Mouse (Mus musculus): ENCODE measurements around the gene Wdr77. TPM values are rescaled to one million over a fixed set of nuclear protein-coding genes. Genes with fewer than 3 reads are reported as not detected.

Gene Wdr77
- polyA plus RNA-seq, 1 experiment from 2014 or later, result 122 TPM

DNA sequence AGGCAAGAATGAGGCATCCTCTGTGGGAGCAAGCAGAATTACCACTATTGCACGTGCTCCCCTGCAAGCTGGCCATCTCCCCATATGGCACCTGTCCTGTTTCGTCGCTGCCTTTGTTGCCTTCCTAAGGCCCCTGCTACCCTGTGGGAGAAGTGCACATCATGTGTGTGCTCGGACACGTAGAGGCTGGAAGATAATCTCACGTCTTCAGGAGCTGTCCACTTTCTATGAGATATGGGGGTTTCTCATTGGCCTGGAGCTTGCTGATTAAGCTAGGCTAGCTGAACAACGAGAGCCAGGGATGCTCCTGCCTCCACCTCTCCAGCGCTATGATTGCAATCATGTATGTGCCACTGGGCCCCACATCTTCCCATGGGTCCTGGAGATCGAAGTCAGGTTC is 34.6 kb upstream of the Wdr77 start:
- Histone ChIP-seq H3K9ac (no peak overlapping the region), H3K36me3 (no peaks in the 10 kb centered on the region), H3K27ac (replicated peaks) (no peak overlapping the region), H3K4me2 (replicated peaks) (no peak overlapping the region), H3K27me3 (no peaks in the 10 kb centered on the region), H3K4me3 (replicated peaks) (no peak overlapping the region), H3K9me3 (replicated peaks) (no peaks in the 10 kb centered on the region), H3K4me1 (no peaks in the 10 kb centered on the region)
- WGBS, result 83% methylated on average over 9 of the region's 9 CpGs
- ATAC-seq (ENCODE audit: insufficient number of reproducible peaks, low FRiP score, low TSS enrichment, low read depth), result no peak

DNA sequence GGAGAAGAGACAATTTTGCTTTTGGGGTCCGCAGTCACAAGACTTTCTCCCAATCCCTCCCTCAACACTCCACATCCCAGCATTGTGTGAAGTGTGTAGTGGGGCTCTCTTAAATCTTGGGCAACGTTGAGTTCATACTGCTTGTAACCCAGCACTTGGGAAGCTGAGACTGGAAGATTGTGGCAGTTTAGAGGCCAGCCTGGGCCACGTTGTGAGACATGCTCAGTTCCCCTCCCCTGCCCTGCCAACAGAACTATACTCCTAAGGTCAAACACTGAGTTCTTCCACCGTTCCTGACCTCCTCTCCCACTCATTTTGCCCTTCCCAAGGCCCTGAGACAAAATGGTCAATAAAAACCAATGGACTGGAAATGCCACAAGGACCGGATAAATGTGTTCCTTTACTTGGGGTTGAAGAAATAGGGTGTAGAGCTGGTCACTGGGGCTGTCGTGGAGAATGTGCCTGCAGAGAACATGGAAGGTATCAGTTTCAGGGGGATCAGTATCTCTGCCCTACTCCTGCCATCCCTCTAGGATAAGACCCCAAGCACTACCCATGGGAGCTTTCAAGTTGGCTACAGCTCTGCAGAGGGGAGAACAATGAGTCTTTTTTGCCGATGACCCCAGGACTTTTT is 31.5 kb upstream of the Wdr77 start:
- no peak for ATAC-seq (ENCODE audit: insufficient number of reproducible peaks, low FRiP score, low TSS enrichment, low read depth)
- Histone ChIP-seq H3K4me1 (no peaks in the 10 kb centered on the region), H3K9me3 (replicated peaks) (no peaks in the 10 kb centered on the region), H3K4me2 (replicated peaks) (no peak overlapping the region), H3K9ac (no peak overlapping the region), H3K4me3 (replicated peaks) (no peak overlapping the region), H3K36me3 (no peaks in the 10 kb centered on the region), H3K27ac (replicated peaks) (no peak overlapping the region), H3K27me3 (no peaks in the 10 kb centered on the region)
- WGBS, result 80% methylated on average over 7 of the region's 7 CpGs

DNA sequence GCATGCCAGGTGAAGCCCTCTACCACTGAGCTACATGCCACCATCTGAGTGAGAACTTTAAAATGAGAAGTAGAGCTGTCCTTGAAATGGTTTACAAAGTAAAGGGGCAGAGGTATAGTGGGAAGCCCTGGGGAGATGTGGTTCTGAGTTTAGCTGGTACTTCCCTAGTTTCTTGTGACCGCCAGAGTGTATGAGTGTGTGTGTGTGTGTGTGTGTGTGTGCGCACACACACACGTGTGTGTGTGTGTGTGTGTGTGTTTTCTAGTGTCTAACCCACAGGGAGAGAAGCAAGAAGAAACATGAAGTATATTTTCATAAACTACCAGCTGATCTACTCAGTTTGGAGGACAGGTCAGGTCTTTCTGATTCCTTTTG is 31.0 kb upstream of the Wdr77 start:
- 81% methylated on average over 3 of the region's 3 CpGs for WGBS
- H3K27ac ChIP-seq (replicated peaks), result no peak overlapping the region
- no peaks in the 10 kb centered on the region for H3K36me3 ChIP-seq
- no peaks in the 10 kb centered on the region for H3K9me3 ChIP-seq (replicated peaks)
- ATAC-seq (ENCODE audit: insufficient number of reproducible peaks, low FRiP score, low TSS enrichment, low read depth), result no peak
- no peaks in the 10 kb centered on the region for H3K4me1 ChIP-seq
- H3K9ac ChIP-seq, result no peak overlapping the region
- H3K4me2 ChIP-seq (replicated peaks), result no peak overlapping the region
- no peaks in the 10 kb centered on the region for H3K27me3 ChIP-seq
- H3K4me3 ChIP-seq (replicated peaks), result no peak overlapping the region

DNA sequence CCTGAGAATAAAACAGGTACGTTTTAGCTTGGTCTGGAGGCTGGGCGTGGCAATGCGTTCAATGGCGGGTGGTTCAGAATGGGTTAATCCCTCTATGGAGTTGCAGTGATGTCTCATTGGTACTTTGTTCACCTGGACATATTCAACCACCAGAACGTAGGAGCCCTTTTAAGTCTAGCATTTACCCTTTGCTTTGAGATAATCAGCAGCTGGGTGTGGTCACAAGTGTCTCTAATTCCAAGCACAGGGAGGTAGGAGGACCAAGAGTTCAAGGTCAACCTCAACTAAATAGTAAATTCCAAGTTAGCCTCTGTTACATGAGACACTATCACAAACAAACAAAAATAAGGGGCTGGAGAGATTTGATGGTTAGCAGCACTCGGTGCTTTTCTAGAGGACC is 30.4 kb upstream of the Wdr77 start:
- 81% methylated on average over 6 of the region's 6 CpGs for WGBS
- H3K9ac ChIP-seq, result no peak overlapping the region
- H3K4me2 ChIP-seq (replicated peaks), result no peak overlapping the region
- no peaks in the 10 kb centered on the region for H3K9me3 ChIP-seq (replicated peaks)
- no peaks in the 10 kb centered on the region for H3K27me3 ChIP-seq
- H3K36me3 ChIP-seq, result no peaks in the 10 kb centered on the region
- no peak overlapping the region for H3K27ac ChIP-seq (replicated peaks)
- no peak for ATAC-seq (ENCODE audit: insufficient number of reproducible peaks, low FRiP score, low TSS enrichment, low read depth)
- no peak overlapping the region for H3K4me3 ChIP-seq (replicated peaks)
- no peaks in the 10 kb centered on the region for H3K4me1 ChIP-seq

DNA sequence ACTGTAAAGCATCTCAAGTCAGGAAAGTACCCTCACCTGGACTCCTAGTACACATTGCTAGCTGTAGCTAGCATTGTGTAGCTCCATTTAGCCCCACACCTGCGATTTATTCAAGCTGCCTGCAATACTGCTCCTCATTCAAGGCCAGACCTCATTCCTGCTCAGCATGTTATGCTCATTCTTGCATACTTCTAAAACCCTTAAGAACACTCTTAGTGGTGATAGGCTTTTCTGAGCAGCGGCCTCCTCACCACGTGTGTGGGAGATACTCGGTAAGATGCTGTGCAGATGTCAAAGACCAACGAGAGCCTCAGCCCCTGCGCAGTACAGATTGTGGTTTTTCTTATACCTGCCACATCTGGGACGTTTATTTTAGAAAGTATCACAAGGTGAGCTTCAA is 29.3 kb upstream of the Wdr77 start:
- no peaks in the 10 kb centered on the region for H3K27me3 ChIP-seq
- no peak for ATAC-seq (ENCODE audit: insufficient number of reproducible peaks, low FRiP score, low TSS enrichment, low read depth)
- no peak overlapping the region for H3K27ac ChIP-seq (replicated peaks)
- H3K4me3 ChIP-seq (replicated peaks), result no peak overlapping the region
- no peaks in the 10 kb centered on the region for H3K9me3 ChIP-seq (replicated peaks)
- H3K4me2 ChIP-seq (replicated peaks), result no peak overlapping the region
- WGBS, result 73% methylated on average over 7 of the region's 7 CpGs
- no peaks in the 10 kb centered on the region for H3K36me3 ChIP-seq
- H3K4me1 ChIP-seq, result no peaks in the 10 kb centered on the region
- no peak overlapping the region for H3K9ac ChIP-seq

DNA sequence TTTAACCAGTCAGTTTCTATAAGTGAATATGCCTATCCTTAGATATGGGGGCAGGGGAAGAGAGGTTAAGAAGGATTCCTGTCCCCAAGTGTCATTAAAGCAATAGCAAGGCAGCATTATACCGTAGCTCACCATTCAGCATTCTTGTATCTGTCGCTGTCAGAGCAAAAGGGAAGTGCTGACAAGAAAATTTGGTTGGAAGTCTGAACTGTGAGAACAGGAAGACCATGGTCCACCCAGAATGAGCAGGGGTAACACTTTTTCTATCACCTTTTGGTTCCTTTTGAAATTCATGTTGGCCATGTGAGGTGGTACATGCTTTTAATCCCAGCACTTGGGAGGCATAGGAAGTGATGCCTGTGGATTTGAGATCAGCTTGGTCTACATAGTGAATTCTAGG is 28.1 kb upstream of the Wdr77 start:
- H3K4me2 ChIP-seq (replicated peaks), result no peak overlapping the region
- H3K9me3 ChIP-seq (replicated peaks), result no peaks in the 10 kb centered on the region
- no peaks in the 10 kb centered on the region for H3K4me1 ChIP-seq
- WGBS, result 80% methylated on average over 2 of the region's 2 CpGs
- no peak for ATAC-seq (ENCODE audit: insufficient number of reproducible peaks, low FRiP score, low TSS enrichment, low read depth)
- no peak overlapping the region for H3K9ac ChIP-seq
- H3K4me3 ChIP-seq (replicated peaks), result no peak overlapping the region
- H3K27ac ChIP-seq (replicated peaks), result no peak overlapping the region
- no peaks in the 10 kb centered on the region for H3K36me3 ChIP-seq
- no peaks in the 10 kb centered on the region for H3K27me3 ChIP-seq

DNA sequence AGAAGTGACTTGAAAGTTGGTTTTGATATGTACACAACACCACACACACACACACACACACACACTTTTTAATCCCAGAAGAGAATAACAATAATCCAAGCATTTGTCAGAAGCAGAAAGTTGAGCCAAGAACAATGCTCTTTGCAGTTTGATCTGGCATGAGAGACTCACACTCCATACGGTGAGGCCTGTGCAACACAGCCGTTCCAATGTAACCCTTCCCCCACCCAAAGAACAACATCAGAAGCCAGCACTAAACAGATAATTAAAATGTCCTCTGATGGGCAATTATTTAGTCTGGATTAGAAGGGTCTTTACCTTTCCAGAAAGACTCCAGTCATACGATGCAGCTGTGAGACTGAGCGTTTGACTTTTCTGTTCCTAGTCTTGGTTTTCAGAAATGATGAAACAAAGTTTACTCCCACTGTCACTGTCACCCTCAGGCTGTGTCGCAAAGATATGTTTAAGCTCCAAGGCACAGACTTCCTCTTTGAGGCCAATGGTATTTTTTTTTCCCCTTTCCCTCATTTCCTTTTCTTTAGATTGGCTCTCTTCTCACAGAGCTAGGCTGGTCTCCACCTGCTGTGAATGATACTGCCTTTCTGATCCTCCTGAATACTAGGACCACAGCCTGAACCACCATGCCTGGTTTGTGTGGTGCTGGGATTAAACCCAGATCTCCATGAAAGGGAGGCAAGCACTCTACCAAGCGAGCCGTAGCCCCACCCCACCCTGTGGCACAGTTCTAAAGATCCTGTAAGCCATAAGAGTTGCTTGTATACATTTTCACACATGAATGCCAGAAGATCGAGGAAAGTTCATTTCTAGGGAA is 26.7 kb upstream of the Wdr77 start, which contains the start of gene I830077J02Rik:
TSS of gene I830077J02Rik (minus strand) at position 425 of the 832 bp plus-strand sequence.
- no peaks in the 10 kb centered on the region for H3K4me1 ChIP-seq
- H3K4me3 ChIP-seq (replicated peaks), result no peak within 1 kb of the TSS
- ATAC-seq (ENCODE audit: insufficient number of reproducible peaks, low FRiP score, low TSS enrichment, low read depth), result no peak

DNA sequence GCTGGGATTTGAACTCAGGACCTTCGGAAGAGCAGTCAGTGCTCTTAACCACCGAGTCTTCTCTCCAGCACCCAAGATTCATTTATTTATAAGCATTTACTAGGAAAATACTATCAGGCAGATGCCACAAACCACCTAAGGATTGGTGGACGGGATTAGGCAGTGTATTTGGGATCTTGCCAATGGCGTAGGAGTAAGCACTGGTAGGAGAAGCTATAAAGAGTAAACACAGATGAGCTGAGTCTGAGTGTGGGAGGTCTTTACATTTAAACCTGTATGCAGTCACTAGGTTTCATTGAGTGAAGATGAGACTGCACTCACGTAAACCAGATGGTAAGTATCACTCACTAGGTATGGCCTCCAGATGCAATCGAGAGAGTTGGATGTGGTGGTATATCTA is 25.2 kb upstream of the Wdr77 start:
- 91% methylated on average over 6 of the region's 6 CpGs for WGBS
- no peak for ATAC-seq (ENCODE audit: insufficient number of reproducible peaks, low FRiP score, low TSS enrichment, low read depth)

More for the DNA sequence above, 26.7 kb upstream of the Wdr77 start, which contains the start of gene I830077J02Rik:
- 78% methylated on average over 8 of the region's 8 CpGs for WGBS
- no peaks in the 10 kb centered on the region for H3K27me3 ChIP-seq
- H3K9me3 ChIP-seq (replicated peaks), result no peaks in the 10 kb centered on the region
- no peak within 1 kb of the TSS for H3K27ac ChIP-seq (replicated peaks)
- H3K4me2 ChIP-seq (replicated peaks), result no peak within 1 kb of the TSS
- H3K9ac ChIP-seq, result no peak within 1 kb of the TSS
- peaks cover 4% of the 10 kb centered on the region; the same call in 1 of the 2 replicates for H3K36me3 ChIP-seq

DNA sequence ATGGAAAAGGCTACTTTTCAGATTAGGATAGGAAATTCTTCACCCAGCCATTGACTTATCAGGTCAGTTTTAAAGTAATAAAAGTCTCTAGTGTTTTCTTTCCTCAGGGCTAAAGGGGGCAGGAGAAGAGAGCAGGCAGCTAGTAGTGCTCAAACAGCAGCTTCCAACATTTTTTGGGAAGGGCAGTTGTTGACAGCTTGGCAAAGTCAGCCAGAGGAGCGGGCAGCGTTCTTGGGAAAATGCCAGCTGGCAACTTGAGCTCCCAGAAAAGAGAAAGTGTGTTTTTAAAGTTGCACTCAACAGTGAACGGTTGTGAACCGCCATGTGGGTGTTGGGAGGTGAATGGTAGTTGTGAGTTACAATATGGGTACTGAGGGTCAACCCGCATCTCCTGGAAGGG is 24.1 kb upstream of the Wdr77 start:
- ATAC-seq (ENCODE audit: insufficient number of reproducible peaks, low FRiP score, low TSS enrichment, low read depth), result no peak
- Histone ChIP-seq H3K4me2 (replicated peaks) (no peak overlapping the region), H3K36me3 (peaks cover 8% of the 10 kb centered on the region; the same call in 1 of the 2 replicates), H3K27me3 (no peaks in the 10 kb centered on the region), H3K9ac (no peak overlapping the region), H3K9me3 (replicated peaks) (no peaks in the 10 kb centered on the region), H3K4me1 (no peaks in the 10 kb centered on the region), H3K27ac (replicated peaks) (no peak overlapping the region), H3K4me3 (replicated peaks) (no peak overlapping the region)
- 66% methylated on average over 5 of the region's 5 CpGs for WGBS

More for the DNA sequence above, 25.2 kb upstream of the Wdr77 start:
- H3K27ac ChIP-seq (replicated peaks), result no peak overlapping the region
- H3K36me3 ChIP-seq, result peaks cover 8% of the 10 kb centered on the region; the same call in 1 of the 2 replicates
- H3K9me3 ChIP-seq (replicated peaks), result no peaks in the 10 kb centered on the region
- no peaks in the 10 kb centered on the region for H3K27me3 ChIP-seq
- no peak overlapping the region for H3K9ac ChIP-seq
- no peaks in the 10 kb centered on the region for H3K4me1 ChIP-seq
- H3K4me3 ChIP-seq (replicated peaks), result no peak overlapping the region
- H3K4me2 ChIP-seq (replicated peaks), result no peak overlapping the region

DNA sequence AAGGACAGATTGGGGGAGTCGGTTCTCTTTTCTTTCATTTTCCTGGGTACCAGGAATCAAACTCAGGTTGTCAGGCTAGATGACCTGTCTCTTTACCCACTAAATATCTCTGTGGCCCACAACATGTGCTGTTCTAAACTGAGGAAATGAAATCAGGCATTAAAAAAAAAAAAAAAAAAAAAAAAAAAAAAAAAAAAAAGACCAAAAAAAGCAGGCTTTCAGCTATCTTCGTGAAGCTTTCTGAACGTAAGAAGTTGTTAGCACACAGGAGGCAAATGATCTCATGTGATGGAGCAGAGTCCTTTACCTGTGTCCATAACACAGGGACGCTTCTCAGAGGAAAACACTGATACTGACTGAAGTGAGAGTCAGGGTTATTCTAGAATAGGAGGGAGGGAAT is 23.1 kb upstream of the Wdr77 start:
- no peaks in the 10 kb centered on the region for H3K4me1 ChIP-seq
- peaks cover 14% of the 10 kb centered on the region for H3K36me3 ChIP-seq
- no peak for ATAC-seq (ENCODE audit: insufficient number of reproducible peaks, low FRiP score, low TSS enrichment, low read depth)
- H3K4me2 ChIP-seq (replicated peaks), result no peak overlapping the region
- H3K9ac ChIP-seq, result no peak overlapping the region
- H3K4me3 ChIP-seq (replicated peaks), result no peak overlapping the region
- 87% methylated on average over 4 of the region's 4 CpGs for WGBS
- H3K27me3 ChIP-seq, result no peaks in the 10 kb centered on the region
- H3K9me3 ChIP-seq (replicated peaks), result no peaks in the 10 kb centered on the region
- no peak overlapping the region for H3K27ac ChIP-seq (replicated peaks)

DNA sequence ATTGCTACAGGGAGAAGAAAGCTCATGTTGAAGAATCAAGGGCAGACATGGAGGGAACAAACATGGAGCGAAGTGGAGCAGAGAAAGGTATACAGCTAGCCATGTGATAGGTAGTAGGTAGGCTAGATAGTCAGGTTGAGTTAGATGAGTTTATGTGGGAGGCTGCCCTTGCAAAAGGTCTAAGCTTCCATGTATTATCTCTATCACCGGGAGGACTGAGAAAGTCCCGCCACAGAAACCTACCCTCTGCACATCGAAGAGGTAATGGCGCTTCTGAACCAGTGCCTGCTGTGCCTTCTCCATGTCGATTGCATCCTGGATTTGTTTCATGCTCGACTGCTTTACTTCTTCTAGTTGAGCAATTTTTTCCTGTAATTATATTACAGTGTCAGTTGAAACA is 7.8 kb upstream of the Wdr77 start:
- no peaks in the 10 kb centered on the region for H3K27me3 ChIP-seq
- H3K4me1 ChIP-seq, result no peaks in the 10 kb centered on the region
- WGBS, result 94% methylated on average over 7 of the region's 7 CpGs
- H3K4me2 ChIP-seq (replicated peaks), result no peak overlapping the region
- peaks cover 56% of the 10 kb centered on the region for H3K36me3 ChIP-seq
- H3K9me3 ChIP-seq (replicated peaks), result no peaks in the 10 kb centered on the region
- no peak for ATAC-seq (ENCODE audit: insufficient number of reproducible peaks, low FRiP score, low TSS enrichment, low read depth)
- H3K9ac ChIP-seq, result no peak overlapping the region
- H3K4me3 ChIP-seq (replicated peaks), result no peak overlapping the region
- no peak overlapping the region for H3K27ac ChIP-seq (replicated peaks)
